Mouse (Mus musculus) MEL (cell line): ENCODE measurements around the gene Spata21.

Experiments
- BHLHE40 ChIP-seq: IDR thresholded peaks from 2 replicates; pipeline ENCODE4 v1.6.1; 2012; ENCODE audit warnings: low read depth, mild to moderate bottlenecking, inconsistent platforms, low read length, improper control_type of control experiment, borderline replicate concordance
- CHD2 ChIP-seq: IDR thresholded peaks from 2 replicates; pipeline ENCODE4 v1.6.1; 2011; ENCODE audit warnings: low read length, improper control_type of control experiment
- E2F4 ChIP-seq: IDR thresholded peaks from 2 replicates; pipeline ENCODE4 v1.6.1; 2011; ENCODE audit warnings: low read depth, low read length, improper control_type of control experiment, borderline replicate concordance
- ELF1 ChIP-seq: IDR thresholded peaks from 2 replicates; pipeline ENCODE4 v1.6.1; 2014; ENCODE audit warnings: low read depth, mild to moderate bottlenecking, inconsistent platforms, low read length, improper control_type of control experiment, moderate library complexity
- ETS1 ChIP-seq: IDR thresholded peaks from 2 replicates; pipeline ENCODE4 v1.6.1; 2012; ENCODE audit warnings: low read depth, mild to moderate bottlenecking, inconsistent platforms, low read length, improper control_type of control experiment, moderate library complexity
- HCFC1 ChIP-seq: IDR thresholded peaks from 2 replicates; pipeline ENCODE4 v1.6.1; 2012; ENCODE audit warnings: low read depth, mild to moderate bottlenecking, inconsistent platforms, low read length, improper control_type of control experiment, moderate library complexity
- JUND ChIP-seq: IDR thresholded peaks from 2 replicates; pipeline ENCODE4 v1.6.1; 2011; ENCODE audit warnings: low read depth, mild to moderate bottlenecking, improper control_type of control experiment, low read length
- MAZ ChIP-seq: IDR thresholded peaks from 2 replicates; pipeline ENCODE4 v1.6.1; 2012; ENCODE audit warnings: low read depth, mild to moderate bottlenecking, inconsistent platforms, low read length, improper control_type of control experiment
- NELFE ChIP-seq: IDR thresholded peaks from 2 replicates; pipeline ENCODE4 v1.6.1; 2011; ENCODE audit warnings: low read depth, low read length, improper control_type of control experiment
- POLR2A ChIP-seq, 2 experiments: IDR thresholded peaks; 2 replicates each; pipeline ENCODE4 v1.6.1; 2011 to 2012; ENCODE audit warnings: low read length in 2 of 2, mild to moderate bottlenecking in 2 of 2, control low read depth in 1 of 2, improper control_type of control experiment in 1 of 2, low read depth in 1 of 2, moderate library complexity in 1 of 2; ENCODE audit not compliant: control insufficient read depth in 1 of 2, insufficient read depth in 1 of 2, poor library complexity in 1 of 2
- UBTF ChIP-seq: IDR thresholded peaks from 2 replicates; pipeline ENCODE4 v1.6.1; 2012; ENCODE audit warnings: low read depth, mild to moderate bottlenecking, inconsistent platforms, low read length, improper control_type of control experiment, moderate library complexity, borderline replicate concordance; ENCODE audit not compliant: insufficient read depth
- USF1 ChIP-seq: IDR thresholded peaks from 2 replicates; pipeline ENCODE4 v1.6.1; 2014; ENCODE audit warnings: low read depth, mild to moderate bottlenecking, inconsistent platforms, low read length, improper control_type of control experiment, moderate library complexity
- ZMIZ1 ChIP-seq: IDR thresholded peaks from 2 replicates; pipeline ENCODE4 v1.6.1; 2012; ENCODE audit warnings: low read depth, mild to moderate bottlenecking, inconsistent platforms, low read length, improper control_type of control experiment, moderate library complexity

DNA sequence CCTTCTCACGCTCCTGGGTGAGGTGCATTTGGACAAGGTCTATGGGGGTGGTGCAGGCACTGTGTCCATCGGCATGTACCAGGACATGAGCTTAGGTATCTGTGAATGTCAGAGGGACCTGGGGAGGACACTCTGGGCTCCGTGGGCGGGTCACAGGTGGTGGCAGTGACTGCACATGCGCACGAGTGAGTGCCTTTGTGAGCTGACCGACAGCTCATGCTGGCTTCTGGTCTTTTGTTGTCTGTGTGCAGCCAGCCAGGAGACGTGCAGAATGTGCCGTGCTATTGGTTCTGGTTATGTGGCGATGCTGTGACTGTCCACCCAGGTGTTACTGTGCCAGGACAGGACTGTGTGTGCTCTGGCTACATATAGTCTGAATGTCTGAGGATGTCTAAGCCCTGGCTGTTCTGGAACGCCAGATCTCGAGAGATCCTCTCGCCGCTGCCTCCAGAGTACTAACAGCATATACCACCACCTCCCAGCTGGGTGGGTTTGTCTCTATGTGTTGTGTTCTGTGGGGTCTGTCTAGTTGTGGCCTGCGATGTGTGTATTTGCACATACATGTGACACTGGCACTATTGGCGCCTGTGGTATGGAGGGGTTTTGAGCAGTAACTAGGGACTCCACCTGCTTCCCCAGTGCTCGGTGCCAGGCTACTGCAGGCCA is 39.2 kb upstream of the Spata21 start:
- TF ChIP-seq USF1: no peak
- no peak for TF ChIP-seq JUND
- TF ChIP-seq NELFE: no peak
- no peak for TF ChIP-seq POLR2A (IDR thresholded peaks at IDR 0.05; ENCODE audit: control insufficient read depth in 1 of 2, insufficient read depth in 1 of 2, low read depth in 1 of 2, low read length in 2 of 2, poor library complexity in 1 of 2)
- no peak for TF ChIP-seq UBTF
- TF ChIP-seq ETS1: no peak
- no peak for TF ChIP-seq MAZ
- TF ChIP-seq HCFC1: no peak
- no peak for TF ChIP-seq CHD2
- TF ChIP-seq E2F4: no peak
- no peak for TF ChIP-seq ZMIZ1
- no peak for TF ChIP-seq BHLHE40
- no peak for TF ChIP-seq ELF1
